Mouse (Mus musculus) CH12.LX (cell line): ENCODE data around the gene Nynrin. TPM values are rescaled to one million over a fixed set of nuclear protein-coding genes. Genes with fewer than 3 reads are reported as not detected.

Source experiments
- DNase-seq: peaks from one replicate; pipeline ENCODE4 v3.0.0-alpha.2; 2013; ENCODE audit errors: extremely low read depth
- H3K27ac ChIP-seq: 2 replicates; pipeline ENCODE4 v1.5.1; 2012; ENCODE audit warnings: low read depth, mild to moderate bottlenecking, control low read depth, moderate library complexity; ENCODE audit not compliant: insufficient read depth
- H3K27me3 ChIP-seq: replicated peaks from 2 replicates; pipeline ENCODE3; 2012; ENCODE audit warnings: inconsistent platforms
- H3K36me3 ChIP-seq, 2 experiments: replicated peaks in 1 of 2; 2 replicates each; pipeline versions ENCODE3 to v1.6.1; 2012; ENCODE audit warnings: inconsistent platforms in 1 of 2, low read length in 1 of 2, mild to moderate bottlenecking in 1 of 2, mixed read lengths in 1 of 2, moderate library complexity in 1 of 2; ENCODE audit not compliant: control insufficient read depth in 1 of 2, insufficient read depth in 1 of 2
- H3K4me1 ChIP-seq, 2 experiments: 2 replicates each; pipeline ENCODE4 v1.6.1; 2012; ENCODE audit warnings: inconsistent platforms in 1 of 2, moderate library complexity in 1 of 2; ENCODE audit not compliant: insufficient read depth in 2 of 2, control insufficient read depth in 1 of 2
- H3K4me2 ChIP-seq: 2 replicates; pipeline ENCODE4 v1.6.1; 2012; ENCODE audit warnings: low read depth, mild to moderate bottlenecking, control low read depth; ENCODE audit not compliant: poor library complexity, insufficient read depth, severe bottlenecking
- H3K4me3 ChIP-seq, 3 experiments: fragments of 150-350 bp in 1 of 3; sonication (generic) in 1 of 3; replicated peaks in 1 of 3; 2 replicates each; pipeline versions ENCODE3 to v1.5.1; 2011 to 2012; ENCODE audit warnings: low read depth in 2 of 3, low read length in 2 of 3, mild to moderate bottlenecking in 2 of 3, moderate library complexity in 2 of 3, control low read depth in 1 of 3, improper control_type of control experiment in 1 of 3, inconsistent platforms in 1 of 3, mixed read lengths in 1 of 3; ENCODE audit not compliant: poor library complexity in 1 of 3
- H3K79me2 ChIP-seq: replicated peaks from 2 replicates; pipeline ENCODE4 v1.6.1; 2012; ENCODE audit warnings: mild to moderate bottlenecking, moderate library complexity; ENCODE audit not compliant: control insufficient read depth, poor library complexity, insufficient read depth, severe bottlenecking; ENCODE audit errors: extremely low read depth
- H3K9ac ChIP-seq: 2 replicates; pipeline ENCODE4 v1.6.1; 2012; ENCODE audit warnings: low read depth, mild to moderate bottlenecking, control low read depth, moderate library complexity; ENCODE audit not compliant: insufficient read depth
- H3K9me3 ChIP-seq: replicated peaks from 2 replicates; pipeline ENCODE3; 2012; ENCODE audit warnings: low read length, inconsistent platforms, mixed read lengths
- BHLHE40 ChIP-seq: IDR thresholded peaks from 2 replicates; pipeline ENCODE4 v1.6.1; 2011; ENCODE audit warnings: mild to moderate bottlenecking, low read depth, low read length, improper control_type of control experiment
- CHD1 ChIP-seq: IDR thresholded peaks from 2 replicates; pipeline ENCODE4 v1.6.1; 2012; ENCODE audit warnings: low read depth, low read length, improper control_type of control experiment, inconsistent platforms
- CHD2 ChIP-seq: IDR thresholded peaks from 2 replicates; pipeline ENCODE4 v1.6.1; 2011; ENCODE audit warnings: low read length, improper control_type of control experiment
- CTCF ChIP-seq, 2 experiments: IDR thresholded peaks in 1 of 2; conservative IDR thresholded peaks in 1 of 2; 2 replicates each; pipeline ENCODE4 v1.5.1; 2011 to 2012; ENCODE audit warnings: low read depth in 2 of 2, low read length in 2 of 2, improper control_type of control experiment in 1 of 2, inconsistent platforms in 1 of 2, mild to moderate bottlenecking in 1 of 2, moderate library complexity in 1 of 2
- E2F4 ChIP-seq: IDR thresholded peaks from 2 replicates; pipeline ENCODE4 v1.6.1; 2011; ENCODE audit warnings: low read depth, low read length, improper control_type of control experiment; ENCODE audit not compliant: insufficient replicate concordance
- ETS1 ChIP-seq: conservative IDR thresholded peaks from 2 replicates; pipeline ENCODE4 v1.6.1; 2012; ENCODE audit warnings: low read depth, mild to moderate bottlenecking, inconsistent platforms, low read length, improper control_type of control experiment, moderate library complexity
- GABPA ChIP-seq: IDR thresholded peaks from 2 replicates; pipeline ENCODE4 v1.6.1; 2012; ENCODE audit warnings: low read depth, low read length, improper control_type of control experiment, inconsistent platforms; ENCODE audit not compliant: insufficient replicate concordance
- HCFC1 ChIP-seq: IDR thresholded peaks from 2 replicates; pipeline ENCODE4 v1.6.1; 2012; ENCODE audit warnings: low read depth, mild to moderate bottlenecking, inconsistent platforms, low read length, improper control_type of control experiment
- IRF4 ChIP-seq: IDR thresholded peaks from 2 replicates; pipeline ENCODE4 v1.6.1; 2014; ENCODE audit warnings: low read depth, mild to moderate bottlenecking, inconsistent platforms, low read length, improper control_type of control experiment
- JUN ChIP-seq: IDR thresholded peaks from 2 replicates; pipeline ENCODE4 v1.6.1; 2011; ENCODE audit warnings: low read depth, mild to moderate bottlenecking, low read length, improper control_type of control experiment, moderate library complexity; ENCODE audit not compliant: insufficient read depth
- JUND ChIP-seq: conservative IDR thresholded peaks from 2 replicates; pipeline ENCODE4 v1.6.1; 2011; ENCODE audit warnings: low read depth, low read length, improper control_type of control experiment
- KAT2A ChIP-seq: IDR thresholded peaks from 2 replicates; pipeline ENCODE4 v1.6.1; 2012; ENCODE audit warnings: low read length, improper control_type of control experiment, inconsistent platforms; ENCODE audit not compliant: insufficient replicate concordance
- MAFK ChIP-seq: IDR thresholded peaks from 2 replicates; pipeline ENCODE4 v1.6.1; 2011; ENCODE audit warnings: low read length, improper control_type of control experiment; ENCODE audit not compliant: insufficient replicate concordance
- MAX ChIP-seq: IDR thresholded peaks from 2 replicates; pipeline ENCODE4 v1.6.1; 2011; ENCODE audit warnings: low read length, improper control_type of control experiment
- MAZ ChIP-seq: IDR thresholded peaks from 2 replicates; pipeline ENCODE4 v1.6.1; 2012; ENCODE audit warnings: low read depth, mild to moderate bottlenecking, inconsistent platforms, low read length, improper control_type of control experiment, moderate library complexity
- MEF2A ChIP-seq: IDR thresholded peaks from 2 replicates; pipeline ENCODE4 v1.6.1; 2014; ENCODE audit warnings: low read depth, mild to moderate bottlenecking, inconsistent platforms, low read length, improper control_type of control experiment, borderline replicate concordance
- MYC ChIP-seq: IDR thresholded peaks from 2 replicates; pipeline ENCODE4 v1.6.1; 2011; ENCODE audit warnings: low read depth, mild to moderate bottlenecking, improper control_type of control experiment, low read length
- NELFE ChIP-seq: IDR thresholded peaks from 2 replicates; pipeline ENCODE4 v1.6.1; 2011; ENCODE audit warnings: low read depth, low read length, improper control_type of control experiment
- NRF1 ChIP-seq: IDR thresholded peaks from 2 replicates; pipeline ENCODE4 v1.6.1; 2014; ENCODE audit warnings: low read depth, mild to moderate bottlenecking, inconsistent platforms, low read length, improper control_type of control experiment, moderate library complexity
- PAX5 ChIP-seq: IDR thresholded peaks from 2 replicates; pipeline ENCODE4 v1.6.1; 2012; ENCODE audit warnings: low read length, inconsistent platforms, mixed read lengths
- POLR2A ChIP-seq: IDR thresholded peaks from 2 replicates; pipeline ENCODE4 v1.6.1; 2011; ENCODE audit warnings: low read depth, mild to moderate bottlenecking, improper control_type of control experiment, low read length
- POLR2AphosphoS2 ChIP-seq: IDR thresholded peaks from 2 replicates; pipeline ENCODE4 v1.6.1; 2011; ENCODE audit warnings: low read depth, low read length, improper control_type of control experiment
- RAD21 ChIP-seq: IDR thresholded peaks from 2 replicates; pipeline ENCODE4 v1.6.1; 2011; ENCODE audit warnings: low read depth, mild to moderate bottlenecking, low read length, improper control_type of control experiment, moderate library complexity
- SIN3A ChIP-seq: IDR thresholded peaks from 2 replicates; pipeline ENCODE4 v1.6.1; 2012; ENCODE audit warnings: low read length, improper control_type of control experiment, inconsistent platforms
- SMC3 ChIP-seq: IDR thresholded peaks from 2 replicates; pipeline ENCODE4 v1.6.1; 2011; ENCODE audit warnings: low read depth, low read length, improper control_type of control experiment
- TBP ChIP-seq: conservative IDR thresholded peaks from 2 replicates; pipeline ENCODE4 v1.6.1; 2011; ENCODE audit warnings: low read depth, low read length, improper control_type of control experiment
- TCF12 ChIP-seq: IDR thresholded peaks from 2 replicates; pipeline ENCODE4 v1.6.1; 2014; ENCODE audit warnings: low read depth, mild to moderate bottlenecking, inconsistent platforms, low read length, improper control_type of control experiment
- UBTF ChIP-seq: IDR thresholded peaks from 2 replicates; pipeline ENCODE4 v1.6.1; 2012; ENCODE audit warnings: low read depth, mild to moderate bottlenecking, inconsistent platforms, low read length, improper control_type of control experiment, moderate library complexity
- USF1 ChIP-seq: IDR thresholded peaks from 2 replicates; pipeline ENCODE4 v1.6.1; 2014; ENCODE audit warnings: low read depth, mild to moderate bottlenecking, inconsistent platforms, low read length, improper control_type of control experiment
- USF2 ChIP-seq: conservative IDR thresholded peaks from 2 replicates; pipeline ENCODE4 v1.6.1; 2011; ENCODE audit warnings: low read depth, low read length, improper control_type of control experiment
- ZC3H11A ChIP-seq: IDR thresholded peaks from 2 replicates; pipeline ENCODE4 v1.6.1; 2012; ENCODE audit warnings: low read depth, mild to moderate bottlenecking, inconsistent platforms, low read length, improper control_type of control experiment
- ZKSCAN1 ChIP-seq: IDR thresholded peaks from 2 replicates; pipeline ENCODE4 v1.6.1; 2012; ENCODE audit warnings: low read depth, inconsistent platforms, low read length, improper control_type of control experiment, borderline replicate concordance
- ZMIZ1 ChIP-seq: IDR thresholded peaks from 2 replicates; pipeline ENCODE4 v1.6.1; 2012; ENCODE audit warnings: low read depth, mild to moderate bottlenecking, inconsistent platforms, low read length, improper control_type of control experiment
- ZNF384 ChIP-seq: IDR thresholded peaks from 2 replicates; pipeline ENCODE4 v1.6.1; 2012; ENCODE audit warnings: low read depth, low read length, improper control_type of control experiment, inconsistent platforms
- dilution Hi-C: fragments of 300-500 bp; cut with MboI; formaldehyde crosslinking; loops from 2 replicates; pipeline ENCODE4 v1.14.3; 2020; ENCODE audit warnings: low sequenced_read_pairs; ENCODE audit not compliant: extremely low pct_unique_long_range_greater_than_20kb, extremely low pct_ligation_motif_present
- in situ Hi-C: fragments of 300-500 bp; cut with MboI; formaldehyde crosslinking; loops from 3 replicates; pipeline ENCODE4 v1.14.3; 2019; ENCODE audit warnings: low sequenced_read_pairs, low pct_ligation_motif_present, low pct_unique_long_range_greater_than_20kb, mixed read lengths
- polyA plus RNA-seq: library from polyadenylated mRNA; unstranded; fragments of >175 nt; gene quantifications from 2 replicates; pipeline ENCODE4 v1.2.1, GENCODE M21; 2012; ENCODE audit warnings: low read depth; ENCODE audit not compliant: insufficient read length
- total RNA-seq, 2 experiments: library from RNA; depleted of rRNA; stranded (reverse); fragments of 300-350 nt in 1 of 2; fragments of >200 nt in 1 of 2; gene quantifications; 2 replicates each; pipeline ENCODE4 v1.2.3; 2012 to 2014

Gene Nynrin
- total and polyA plus RNA-seq, 3 experiments, result under 0.01 to 0.10 TPM; not detected in 1

DNA sequence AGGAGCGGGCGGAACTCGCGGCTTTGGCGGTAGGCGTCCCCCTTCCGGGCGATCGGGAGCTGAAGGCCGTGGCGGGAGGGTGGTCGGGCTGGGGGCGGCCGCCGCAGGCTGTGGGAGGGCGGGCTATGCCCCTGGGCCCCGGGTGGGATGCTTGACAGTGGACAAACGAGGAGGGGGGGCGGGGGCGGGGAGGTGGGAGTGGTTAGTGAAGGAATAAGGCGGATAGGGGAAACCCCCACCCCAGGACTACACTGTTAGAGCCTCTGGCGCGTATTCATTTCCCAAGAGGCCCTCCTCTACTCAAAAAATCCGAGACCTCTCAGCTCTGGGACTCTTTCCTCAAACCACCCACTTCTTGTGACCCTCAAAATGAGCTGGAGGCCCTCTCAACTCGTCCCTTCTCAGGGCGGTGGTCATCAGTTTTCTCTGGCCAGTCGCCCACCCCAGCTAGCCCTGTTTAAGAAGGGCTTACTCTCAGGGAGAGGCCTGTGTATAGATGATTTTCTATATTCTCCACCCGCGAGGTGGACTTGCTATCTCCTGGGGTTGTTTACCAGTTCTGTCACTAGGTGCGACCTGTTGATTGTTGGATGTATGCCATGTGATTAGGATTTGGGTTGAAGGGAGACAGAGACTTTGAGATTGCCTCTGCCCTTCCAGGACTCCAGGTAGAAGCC lies 31.4 kb downstream of the Nynrin start (continued):
- 0 out of 2 replicates have a peak, but pooled peaks have one; percentile 65 for TF ChIP-seq E2F4
- peak; percentile 16 for TF ChIP-seq HCFC1
- TF ChIP-seq ETS1, result peak; percentile 32; the same call in 1 of the 2 replicates
- 0 out of 2 replicates have a peak, but pooled peaks have one; percentile 65 for TF ChIP-seq TBP
- TF ChIP-seq NRF1, result peak; percentile 26; the same call in 1 of the 2 replicates
- TF ChIP-seq ZC3H11A, result no peak
- no peak for TF ChIP-seq RAD21
- TF ChIP-seq SIN3A, result no peak; the same call in none of the 2 replicates
- no peak for TF ChIP-seq BHLHE40

GRCm38 (mm10) chr14:55885791-55886271 lies 32.0 kb downstream of the Nynrin start:
- H3K27ac ChIP-seq, result peak overlapping the region; percentile 96
- in situ Hi-C loops (no loop called here), dilution Hi-C loops (no loop called here)
- no peaks in the 10 kb centered on the region for H3K27me3 ChIP-seq
- H3K79me2 ChIP-seq, result peaks cover 20% of the 10 kb centered on the region
- DNase-seq, result peak; percentile 93
- H3K9ac ChIP-seq, result peak overlapping the region; percentile 92
- peaks cover 35 to 44% of the 10 kb centered on the region in 2 experiments for H3K36me3 ChIP-seq
- peaks cover 43 to 75% of the 10 kb centered on the region in 2 experiments for H3K4me1 ChIP-seq
- H3K4me2 ChIP-seq, result peak overlapping the region; percentile 84
- no peaks in the 10 kb centered on the region for H3K9me3 ChIP-seq
- H3K4me3 ChIP-seq, result peak overlapping the region; percentile 73 to 74 (median 73)
- TF ChIP-seq ETS1 (no peak; the same call in 1 of the 2 replicates), MAFK (no peak), USF2 (no peak), SMC3 (no peak), ZMIZ1 (peak; percentile 74), POLR2AphosphoS2 (peak; percentile 52; the same call in 1 of the 2 replicates), NELFE (peak; percentile 71), CHD1 (peak; percentile 39; the same call in 1 of the 2 replicates), MAX (no peak), CHD2 (no peak), NRF1 (no peak), UBTF (no peak), CTCF (conservative IDR thresholded peaks at IDR 0.05 in 1 of 2, IDR thresholded peaks at IDR 0.05 in 1 of 2; ENCODE audit: low read depth in 2 of 2, low read length in 2 of 2) (no peak), TCF12 (peak; percentile 58; the same call in 1 of the 2 replicates), ZKSCAN1 (no peak), PAX5 (no peak), ZNF384 (no peak), MYC (no peak), KAT2A (no peak), JUN (no peak), MEF2A (peak; percentile 52; the same call in 1 of the 2 replicates), TBP (peak; percentile 92), RAD21 (no peak), POLR2A (peak; percentile 75), IRF4 (peak; percentile 94), GABPA (no peak), USF1 (no peak), JUND (no peak), HCFC1 (peak; percentile 25; the same call in 1 of the 2 replicates), ZC3H11A (no peak), MAZ (0 out of 2 replicates have a peak, but pooled peaks have one; percentile 45), E2F4 (no peak)
